ENCODE assay signal across 8 mouse cellular contexts in the genomic region with DNA sequence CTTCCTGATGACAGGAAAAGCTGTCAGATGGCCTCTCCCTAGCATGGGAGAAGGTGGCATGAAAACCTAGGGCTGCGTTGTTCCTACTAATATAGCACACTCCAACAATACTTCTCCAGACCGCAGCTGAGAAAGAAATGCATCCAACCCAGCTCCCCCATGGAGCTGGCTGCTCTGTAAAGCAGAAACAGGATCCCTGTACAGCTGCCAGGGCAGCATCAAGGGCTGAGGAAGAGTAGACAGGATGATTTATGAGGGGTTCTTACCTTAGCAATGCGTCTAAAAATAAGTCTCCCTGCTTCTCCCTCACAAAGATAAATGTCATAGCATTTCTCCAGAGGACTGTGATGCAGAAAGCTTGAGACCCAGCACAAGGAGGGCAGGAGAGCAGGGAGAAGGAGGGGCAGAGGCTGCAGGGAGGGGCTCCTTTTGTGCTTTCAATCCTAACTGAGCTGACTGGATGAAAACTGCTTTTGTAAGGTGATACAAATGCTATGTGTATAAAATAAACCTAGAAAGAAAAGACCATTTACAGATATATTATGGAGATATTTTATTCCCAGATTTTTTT.
DNase-seq lines count a peak whose midpoint lies in the region; ATAC-seq and TF ChIP-seq lines count a peak whose summit lies in the region.

No protein-coding gene starts in this region.

- WGBS in embryonic facial prominence, embryonic 12.5 days: 31% methylated on average over 3 of the region's 3 CpGs
- 47% methylated on average over 3 of the region's 3 CpGs for WGBS in embryonic facial prominence, embryonic 10.5 days
- 11% methylated on average over 3 of the region's 3 CpGs for WGBS in forebrain, postnatal 0 days
- 3% methylated on average over 3 of the region's 3 CpGs for WGBS in limb, embryonic 14.5 days
- 63% methylated on average over 3 of the region's 3 CpGs for WGBS in thymus, adult 2 months

- TF ChIP-seq CTCF in brain, embryonic 14.5 days (IDR thresholded peaks at IDR 0.05; ENCODE audit: borderline replicate concordance, extremely low read depth, insufficient read depth, insufficient read length): no peak
- no peak for TF ChIP-seq CTCF in forebrain, postnatal 0 days (IDR thresholded peaks at IDR 0.05; ENCODE audit: low read depth)
- no peak for TF ChIP-seq CTCF in thymus, adult 2 months (IDR thresholded peaks at IDR 0.05; ENCODE audit: borderline replicate concordance, control insufficient read depth, extremely low read depth, insufficient read depth, low read length, poor library complexity)

- H3K27me3 ChIP-seq in embryonic facial prominence, embryonic 12.5 days: no peaks in the 10 kb centered on the region
- H3K27me3 ChIP-seq in embryonic facial prominence, embryonic 10.5 days (replicated peaks; ENCODE audit: low read depth, poor library complexity, severe bottlenecking): no peaks in the 10 kb centered on the region
- H3K27me3 ChIP-seq in forebrain, postnatal 0 days (ENCODE audit: insufficient read depth, low read length): no peaks in the 10 kb centered on the region
- no peaks in the 10 kb centered on the region for H3K27me3 ChIP-seq in limb, embryonic 14.5 days (ENCODE audit: control insufficient read depth, insufficient read depth, low read length)
- no peaks in the 10 kb centered on the region for H3K27me3 ChIP-seq in thymus, adult 2 months (ENCODE audit: control insufficient read depth, insufficient read depth, low read length)

- H3K27ac ChIP-seq in embryonic facial prominence, embryonic 12.5 days: peak overlapping the region; percentile 41; the same call in 1 of the 2 replicates
- H3K27ac ChIP-seq in embryonic facial prominence, embryonic 10.5 days (replicated peaks): no peak overlapping the region
- no peak overlapping the region for H3K27ac ChIP-seq in forebrain, postnatal 0 days (ENCODE audit: low read depth, low read length)
- H3K27ac ChIP-seq in limb, embryonic 14.5 days (replicated peaks; ENCODE audit: low read depth, low read length): no peak overlapping the region
- H3K27ac ChIP-seq in thymus, adult 2 months (ENCODE audit: control insufficient read depth, insufficient read depth, low read length): no peak overlapping the region

- DNase-seq in embryonic facial prominence, embryonic 10.5 days (ENCODE audit: low spot score): no peak
- peak; percentile 70 for DNase-seq in brain, embryonic 14.5 days (ENCODE audit: low read depth)
- peak; percentile 32 for DNase-seq in forebrain, postnatal 0 days
- DNase-seq in limb, embryonic 14.5 days (ENCODE audit: low spot score): peak; percentile 77
- no peak for DNase-seq in natural killer cell, adult 2 months (ENCODE audit: low spot score in 2 of 2)
- no peak for DNase-seq in thymus, adult 2 months
- DNase-seq in Muller cell, postnatal 12 days (ENCODE audit: inconsistent ontology term): no peak

- no peaks in the 10 kb centered on the region for H3K9me3 ChIP-seq in embryonic facial prominence, embryonic 12.5 days
- no peaks in the 10 kb centered on the region for H3K9me3 ChIP-seq in embryonic facial prominence, embryonic 10.5 days
- no peaks in the 10 kb centered on the region for H3K9me3 ChIP-seq in forebrain, postnatal 0 days (ENCODE audit: low read length)
- H3K9me3 ChIP-seq in limb, embryonic 14.5 days (ENCODE audit: control insufficient read depth, low read length): no peaks in the 10 kb centered on the region

- peaks cover 6% of the 10 kb centered on the region; the same call in 1 of the 2 replicates for H3K4me1 ChIP-seq in embryonic facial prominence, embryonic 12.5 days
- peaks cover 12% of the 10 kb centered on the region for H3K4me1 ChIP-seq in embryonic facial prominence, embryonic 10.5 days
- peaks cover 7% of the 10 kb centered on the region; the same call in 1 of the 2 replicates for H3K4me1 ChIP-seq in forebrain, postnatal 0 days (ENCODE audit: insufficient read depth)
- H3K4me1 ChIP-seq in limb, embryonic 14.5 days (ENCODE audit: control insufficient read depth, insufficient read depth, low read length): peaks cover 14% of the 10 kb centered on the region; the same call in 1 of the 2 replicates
- H3K4me1 ChIP-seq in thymus, adult 2 months (replicated peaks; ENCODE audit: control insufficient read depth, insufficient read depth, low read length): no peaks in the 10 kb centered on the region

- no peak overlapping the region for H3K4me2 ChIP-seq in embryonic facial prominence, embryonic 12.5 days (replicated peaks)
- no peak overlapping the region for H3K4me2 ChIP-seq in forebrain, postnatal 0 days (ENCODE audit: low read depth)
- H3K4me2 ChIP-seq in limb, embryonic 14.5 days (replicated peaks; ENCODE audit: low read depth, low read length, severe bottlenecking): no peak overlapping the region

- no peak overlapping the region for H3K4me3 ChIP-seq in embryonic facial prominence, embryonic 12.5 days
- H3K4me3 ChIP-seq in embryonic facial prominence, embryonic 10.5 days: no peak overlapping the region
- H3K4me3 ChIP-seq in forebrain, postnatal 0 days (ENCODE audit: low read depth, low read length): no peak overlapping the region
- no peak overlapping the region for H3K4me3 ChIP-seq in limb, embryonic 14.5 days (replicated peaks; ENCODE audit: low read length)
- H3K4me3 ChIP-seq in thymus, adult 2 months (ENCODE audit: control insufficient read depth, insufficient read depth, low read length): no peak overlapping the region

- no peaks in the 10 kb centered on the region for H3K36me3 ChIP-seq in embryonic facial prominence, embryonic 12.5 days
- 0 out of 2 replicates have a peak, but pooled peaks cover 5% of the 10 kb centered on the region for H3K36me3 ChIP-seq in embryonic facial prominence, embryonic 10.5 days (replicated peaks)
- H3K36me3 ChIP-seq in forebrain, postnatal 0 days (ENCODE audit: insufficient read depth): no peaks in the 10 kb centered on the region; the same call in 1 of the 2 replicates
- H3K36me3 ChIP-seq in limb, embryonic 14.5 days (ENCODE audit: control insufficient read depth, insufficient read depth, low read length): no peaks in the 10 kb centered on the region
- no peaks in the 10 kb centered on the region for H3K36me3 ChIP-seq in thymus, adult 2 months (ENCODE audit: control insufficient read depth, insufficient read depth, low read length)

- no peak for TF ChIP-seq POLR2A in brain, embryonic 14.5 days (IDR thresholded peaks at IDR 0.05; ENCODE audit: borderline replicate concordance, extremely low read depth, insufficient read depth, insufficient read length, poor library complexity, severe bottlenecking)
- no peak for TF ChIP-seq POLR2A in limb, embryonic 14.5 days (IDR thresholded peaks at IDR 0.05; ENCODE audit: borderline replicate concordance, extremely low read depth, insufficient read depth, insufficient read length)
- no peak for TF ChIP-seq POLR2A in thymus, adult 2 months (IDR thresholded peaks at IDR 0.05; ENCODE audit: control insufficient read depth, extremely low read depth, insufficient read depth, low read length, poor library complexity)

- peak; percentile 60 for ATAC-seq in embryonic facial prominence, embryonic 12.5 days (ENCODE audit: insufficient number of reproducible peaks, insufficient read depth, low FRiP score, low TSS enrichment)
- 0 out of 2 replicates have a peak, but pooled peaks have one; percentile 34 for ATAC-seq in forebrain, postnatal 0 days
- ATAC-seq in limb, embryonic 14.5 days (ENCODE audit: low FRiP score, low read depth): peak; percentile 78

- no peak overlapping the region for H3K9ac ChIP-seq in embryonic facial prominence, embryonic 12.5 days
- no peak overlapping the region for H3K9ac ChIP-seq in forebrain, postnatal 0 days
- H3K9ac ChIP-seq in limb, embryonic 14.5 days (ENCODE audit: low read depth, low read length, severe bottlenecking): no peak overlapping the region

Comparison
In these comparisons a context has a peak if more than half of its experiments do, and no peak if none do; other contexts are left out.
1. DNase-seq: peak in brain, embryonic 14.5 days (single experiment), forebrain, postnatal 0 days (single experiment) and limb, embryonic 14.5 days (single experiment); none in embryonic facial prominence, embryonic 10.5 days (single experiment), natural killer cell, adult 2 months (0 of 2), thymus, adult 2 months (single experiment) and Muller cell, postnatal 12 days (single experiment).
2. Peak in every context shown above with its lines, with median percentiles within 50 percentile points of each other: ATAC-seq.